Mouse (Mus musculus): Measurements from ENCODE around the gene Kdm8. TPM values are rescaled to one million over a fixed set of nuclear protein-coding genes. Genes with fewer than 3 reads are reported as not detected.

Kdm8 gene
- total and polyA plus RNA-seq, 3 experiments: 1.2 to 4.5 (median 2.1) TPM

DNA sequence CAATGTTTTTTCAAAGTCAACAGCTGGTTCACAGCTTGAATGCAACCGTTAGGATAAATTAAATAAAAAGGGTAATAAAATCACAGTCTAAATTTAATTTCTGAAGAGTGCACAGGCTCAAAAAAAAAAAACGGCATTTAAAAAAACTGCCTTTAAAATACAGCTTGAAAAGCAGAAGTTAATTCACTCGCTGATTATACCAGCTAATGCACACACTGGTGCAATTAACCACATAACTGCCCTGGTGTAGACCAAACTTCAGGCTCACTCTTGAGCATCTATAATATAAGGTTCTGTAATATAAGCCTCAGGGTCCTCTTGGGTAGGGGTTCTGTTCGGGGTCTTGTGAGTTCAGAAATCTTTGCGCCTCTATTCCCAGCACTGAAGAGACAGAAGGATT is 27.7 kb upstream of the Kdm8 start:
- DNase-seq (ENCODE audit: low spot score): no peak

GRCm38 (mm10) chr7:125418413-125418812 is 26.1 kb upstream of the Kdm8 start:
- no peaks in the 10 kb centered on the region for H3K9me3 ChIP-seq (replicated peaks)
- H3K4me3 ChIP-seq (ENCODE audit: low read depth, low read length): no peak overlapping the region; the same call in 1 of the 2 replicates
- H3K27me3 ChIP-seq (ENCODE audit: insufficient read depth, low read length): peaks cover 43% of the 10 kb centered on the region
- no peaks in the 10 kb centered on the region for H3K36me3 ChIP-seq (replicated peaks)
- TF ChIP-seq CTCF (IDR thresholded peaks at IDR 0.05; ENCODE audit: low read depth, low read length) (no peak), TAL1 (conservative IDR thresholded peaks at IDR 0.05; ENCODE audit: low read depth, low read length) (no peak), GATA1 (IDR thresholded peaks at IDR 0.05; ENCODE audit: borderline replicate concordance, low read length) (no peak), POLR2AphosphoS5 (IDR thresholded peaks at IDR 0.05; ENCODE audit: insufficient replicate concordance, low read depth, low read length) (no peak)
- DNase-seq (ENCODE audit: low spot score) (no peak), ATAC-seq (ENCODE audit: extremely low read depth, insufficient number of reproducible peaks, low FRiP score, poor library complexity, severe bottlenecking) (no peak; the same call in 1 of the 2 replicates)
- peaks cover 52% of the 10 kb centered on the region for H3K4me1 ChIP-seq (ENCODE audit: insufficient read depth, low read depth, low read length)

More for the DNA sequence above, 27.7 kb upstream of the Kdm8 start:
- Histone ChIP-seq H3K27me3 (ENCODE audit: insufficient read depth, low read length) (peaks cover 51% of the 10 kb centered on the region), H3K36me3 (replicated peaks) (no peaks in the 10 kb centered on the region), H3K9me3 (replicated peaks) (no peaks in the 10 kb centered on the region), H3K4me3 (ENCODE audit: low read depth, low read length) (no peak overlapping the region), H3K4me1 (ENCODE audit: insufficient read depth, low read depth, low read length) (peaks cover 36% of the 10 kb centered on the region)
- no peak for TF ChIP-seq TAL1 (conservative IDR thresholded peaks at IDR 0.05; ENCODE audit: low read depth, low read length)
- no peak for TF ChIP-seq POLR2AphosphoS5 (IDR thresholded peaks at IDR 0.05; ENCODE audit: insufficient replicate concordance, low read depth, low read length)
- no peak for TF ChIP-seq CTCF (IDR thresholded peaks at IDR 0.05; ENCODE audit: low read depth, low read length)
- no peak for ATAC-seq (ENCODE audit: extremely low read depth, insufficient number of reproducible peaks, low FRiP score, poor library complexity, severe bottlenecking)

DNA sequence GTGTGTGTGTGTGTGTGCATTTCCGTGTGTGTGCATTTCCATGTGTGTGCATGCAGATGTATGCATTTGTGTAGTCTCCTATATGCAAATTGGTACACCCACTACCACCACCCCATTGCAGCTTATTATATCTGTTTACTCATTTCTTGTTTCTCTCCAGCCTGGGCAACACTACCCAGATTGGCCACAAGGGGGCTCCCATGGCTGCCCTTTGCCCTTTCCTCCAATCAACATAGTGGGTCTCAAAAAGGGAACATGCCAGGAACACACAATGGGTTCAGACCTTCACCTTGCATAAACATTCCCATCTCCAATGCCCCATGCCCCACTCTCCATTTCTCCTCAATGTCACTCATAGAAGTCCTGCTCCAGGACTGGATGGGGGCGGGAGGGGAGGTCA is 24.3 kb upstream of the Kdm8 start:
- H3K4me3 ChIP-seq (ENCODE audit: low read depth, low read length): no peak overlapping the region
- peaks cover 67% of the 10 kb centered on the region for H3K4me1 ChIP-seq (ENCODE audit: insufficient read depth, low read depth, low read length)
- H3K27me3 ChIP-seq (ENCODE audit: insufficient read depth, low read length): peaks cover 33% of the 10 kb centered on the region
- peak; percentile 63 for DNase-seq (ENCODE audit: low spot score)
- H3K36me3 ChIP-seq (replicated peaks): no peaks in the 10 kb centered on the region
- no peak for TF ChIP-seq GATA1 (IDR thresholded peaks at IDR 0.05; ENCODE audit: borderline replicate concordance, low read length)
- no peak for TF ChIP-seq POLR2AphosphoS5 (IDR thresholded peaks at IDR 0.05; ENCODE audit: insufficient replicate concordance, low read depth, low read length)
- no peak for TF ChIP-seq TAL1 (conservative IDR thresholded peaks at IDR 0.05; ENCODE audit: low read depth, low read length)
- no peak for TF ChIP-seq GATA2 (IDR thresholded peaks at IDR 0.05; ENCODE audit: borderline replicate concordance, low read depth, low read length)
- peak; percentile 97 for TF ChIP-seq CTCF (IDR thresholded peaks at IDR 0.05; ENCODE audit: low read depth, low read length)
- no peak for ATAC-seq (ENCODE audit: extremely low read depth, insufficient number of reproducible peaks, low FRiP score, poor library complexity, severe bottlenecking)
- H3K9me3 ChIP-seq (replicated peaks): peaks cover 4% of the 10 kb centered on the region; the same call in 1 of the 2 replicates

DNA sequence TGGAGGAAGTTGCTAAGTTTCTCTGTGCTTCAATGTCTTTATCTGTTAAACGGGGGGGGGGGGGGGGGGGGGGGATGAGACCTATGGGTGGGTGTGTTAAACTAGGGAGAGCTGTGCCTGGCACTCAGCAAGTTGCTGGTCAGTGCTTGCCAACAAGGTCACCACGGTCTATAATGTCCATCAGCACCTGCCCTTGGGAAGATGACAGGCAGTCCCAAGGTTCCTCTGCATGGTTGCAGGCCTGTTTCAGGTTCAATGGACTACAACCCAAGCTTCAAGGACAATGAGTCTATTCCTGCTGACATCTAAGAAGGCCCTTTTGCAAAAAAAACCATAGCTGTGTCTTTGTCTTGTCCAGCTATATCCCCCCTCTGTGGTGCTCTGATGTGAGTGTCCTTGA is 22.6 kb upstream of the Kdm8 start:
- no peak for DNase-seq (ENCODE audit: low spot score)
- H3K9me3 ChIP-seq (replicated peaks): peaks cover 4% of the 10 kb centered on the region; the same call in 1 of the 2 replicates
- no peak overlapping the region for H3K4me3 ChIP-seq (ENCODE audit: low read depth, low read length)
- ATAC-seq (ENCODE audit: extremely low read depth, insufficient number of reproducible peaks, low FRiP score, poor library complexity, severe bottlenecking): no peak
- no peaks in the 10 kb centered on the region for H3K36me3 ChIP-seq (replicated peaks)
- H3K4me1 ChIP-seq (ENCODE audit: insufficient read depth, low read depth, low read length): peaks cover 72% of the 10 kb centered on the region
- peaks cover 20% of the 10 kb centered on the region for H3K27me3 ChIP-seq (ENCODE audit: insufficient read depth, low read length)
- no peak for TF ChIP-seq GATA2 (IDR thresholded peaks at IDR 0.05; ENCODE audit: borderline replicate concordance, low read depth, low read length)
- TF ChIP-seq POLR2AphosphoS5 (IDR thresholded peaks at IDR 0.05; ENCODE audit: insufficient replicate concordance, low read depth, low read length): no peak
- TF ChIP-seq TAL1 (conservative IDR thresholded peaks at IDR 0.05; ENCODE audit: low read depth, low read length): no peak
- no peak for TF ChIP-seq GATA1 (IDR thresholded peaks at IDR 0.05; ENCODE audit: borderline replicate concordance, low read length)
- no peak for TF ChIP-seq CTCF (IDR thresholded peaks at IDR 0.05; ENCODE audit: low read depth, low read length)

DNA sequence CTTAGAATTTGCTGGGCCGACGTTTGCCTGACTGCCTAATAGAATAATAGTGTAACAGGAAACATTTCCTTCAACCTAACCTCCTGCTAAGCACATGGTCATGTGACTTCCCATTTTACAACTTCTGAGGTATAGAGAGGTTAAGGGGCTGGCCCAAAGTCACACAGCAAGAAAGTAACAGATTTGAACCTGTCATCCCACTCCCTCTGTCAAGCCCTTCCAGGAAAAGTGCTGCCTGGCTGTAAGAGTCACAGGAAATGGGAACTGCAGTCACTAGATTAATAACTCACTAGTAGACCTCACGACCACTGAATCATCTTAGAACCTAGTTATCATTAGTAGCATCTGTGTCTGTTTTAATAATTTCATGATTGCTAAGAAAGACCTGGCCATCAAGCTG is 21.4 kb upstream of the Kdm8 start:
- Histone ChIP-seq H3K27me3 (ENCODE audit: insufficient read depth, low read length) (peaks cover 10% of the 10 kb centered on the region), H3K4me1 (ENCODE audit: insufficient read depth, low read depth, low read length) (peaks cover 78% of the 10 kb centered on the region), H3K9me3 (replicated peaks) (peaks cover 4% of the 10 kb centered on the region; the same call in 1 of the 2 replicates), H3K36me3 (replicated peaks) (no peaks in the 10 kb centered on the region), H3K4me3 (ENCODE audit: low read depth, low read length) (no peak overlapping the region)
- TF ChIP-seq POLR2AphosphoS5 (IDR thresholded peaks at IDR 0.05; ENCODE audit: insufficient replicate concordance, low read depth, low read length): no peak
- TF ChIP-seq TAL1 (conservative IDR thresholded peaks at IDR 0.05; ENCODE audit: low read depth, low read length): peak; percentile 72
- peak; percentile 54 for DNase-seq (ENCODE audit: low spot score)
- ATAC-seq (ENCODE audit: extremely low read depth, insufficient number of reproducible peaks, low FRiP score, poor library complexity, severe bottlenecking): peak; percentile 77

DNA sequence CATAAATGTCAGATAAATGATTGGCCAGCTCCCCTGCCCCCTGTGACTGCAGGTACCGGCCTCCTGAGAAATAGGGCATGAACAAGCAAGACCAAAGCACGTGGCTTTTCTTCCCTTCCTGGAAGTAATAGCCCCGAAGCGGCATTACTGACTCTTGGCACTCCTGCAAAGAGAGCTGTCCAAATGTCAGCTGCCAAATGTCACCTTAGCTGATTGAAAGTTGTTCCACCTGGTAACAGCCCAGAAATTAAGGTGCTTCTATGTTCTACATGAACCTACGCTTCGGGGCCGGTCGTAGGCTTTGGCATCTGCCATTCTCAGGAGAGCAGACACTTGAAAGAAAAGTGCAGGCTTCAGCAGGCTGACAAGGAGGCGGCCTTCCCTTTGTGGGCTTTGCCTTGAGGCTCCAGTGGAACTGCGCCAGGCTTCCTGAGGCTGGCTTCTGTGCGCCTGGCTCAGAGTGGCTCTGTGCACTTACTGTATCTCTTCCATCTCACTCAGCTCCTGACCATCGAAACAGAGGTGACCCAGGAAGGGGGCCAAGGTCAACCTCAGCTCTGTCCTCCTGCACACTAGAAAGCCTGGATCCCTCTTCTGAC is 16.9 kb upstream of the Kdm8 start:
- TF ChIP-seq GATA2 (IDR thresholded peaks at IDR 0.05; ENCODE audit: borderline replicate concordance, low read depth, low read length) (no peak), POLR2AphosphoS5 (IDR thresholded peaks at IDR 0.05; ENCODE audit: insufficient replicate concordance, low read depth, low read length) (no peak), GATA1 (IDR thresholded peaks at IDR 0.05; ENCODE audit: borderline replicate concordance, low read length) (no peak), CTCF (IDR thresholded peaks at IDR 0.05; ENCODE audit: low read depth, low read length) (no peak), TAL1 (conservative IDR thresholded peaks at IDR 0.05; ENCODE audit: low read depth, low read length) (no peak)
- DNase-seq (ENCODE audit: low spot score): no peak
- Histone ChIP-seq H3K4me1 (ENCODE audit: insufficient read depth, low read depth, low read length) (peaks cover 74% of the 10 kb centered on the region), H3K4me3 (ENCODE audit: low read depth, low read length) (no peak overlapping the region; the same call in 1 of the 2 replicates), H3K36me3 (replicated peaks) (no peaks in the 10 kb centered on the region), H3K27me3 (ENCODE audit: insufficient read depth, low read length) (no peaks in the 10 kb centered on the region), H3K9me3 (replicated peaks) (peaks cover 9% of the 10 kb centered on the region)
- ATAC-seq (ENCODE audit: extremely low read depth, insufficient number of reproducible peaks, low FRiP score, poor library complexity, severe bottlenecking): no peak

All from G1E (cell line).